Mouse (Mus musculus) lung, embryonic 14.5 days (tissue): ENCODE measurements at regions not wholly inside any gene's neighbourhood (a gene's known extent, or its start where the extent isn't known, plus 50 kb on each side); places are given as distances from the start of the nearest gene placed in this dataset.

Source experiments
- ATAC-seq: fragments of 200-750 bp; cut with Nextera tagmentation; 2 replicates; pipeline ENCODE4 v1.8.0; 2017; ENCODE audit warnings: mild to moderate bottlenecking, moderate TSS enrichment, moderate library complexity; ENCODE audit not compliant: insufficient read depth
- DNase-seq: peaks from one replicate; pipeline ENCODE4 v3.0.0-alpha.2; 2015
- H3K27ac ChIP-seq: fragments of 300-500 bp; sonication (generic); 2 replicates; pipeline ENCODE4 v1.5.1; 2014; ENCODE audit warnings: low read depth, mild to moderate bottlenecking, moderate library complexity
- H3K27me3 ChIP-seq: fragments of 300-500 bp; sonication (generic); 2 replicates; pipeline ENCODE4 v1.6.1; 2014; ENCODE audit warnings: low read length, control low read depth; ENCODE audit not compliant: insufficient read depth
- H3K36me3 ChIP-seq: fragments of 300-500 bp; sonication (generic); 2 replicates; pipeline ENCODE4 v1.6.1; 2014; ENCODE audit warnings: control low read depth; ENCODE audit not compliant: insufficient read depth
- H3K4me1 ChIP-seq: fragments of 300-500 bp; sonication (generic); 2 replicates; pipeline ENCODE4 v1.6.1; 2014; ENCODE audit warnings: antibody characterized with exemption, control low read depth; ENCODE audit not compliant: insufficient read depth
- H3K4me2 ChIP-seq: fragments of 300-500 bp; sonication (generic); 2 replicates; pipeline ENCODE4 v1.6.1; 2014; ENCODE audit warnings: mild to moderate bottlenecking
- H3K4me3 ChIP-seq: fragments of 300-500 bp; sonication (generic); 2 replicates; pipeline ENCODE4 v1.5.1; 2014; ENCODE audit warnings: low read depth, low read length
- H3K9ac ChIP-seq: fragments of 300-500 bp; sonication (generic); 2 replicates; pipeline ENCODE4 v1.6.1; 2014
- H3K9me3 ChIP-seq: fragments of 300-500 bp; sonication (generic); 2 replicates; pipeline ENCODE4 v1.6.1; 2016; ENCODE audit warnings: low read depth, low read length, control low read depth
- CTCF ChIP-seq: IDR thresholded peaks from 2 replicates; pipeline ENCODE4 v1.5.1; 2016; ENCODE audit warnings: antibody characterized with exemption, low read depth
- WGBS: fragments of 180-500 bp; shearing (Covaris S2); extraction: QIAGEN DNeasy Blood & Tissue Kit; methylation state at CpG from one replicate; pipeline ENCODE4 v1.1.7; 2014; 5-methylcytosine and 5-hydroxymethylcytosine counted together

GRCm38 (mm10) chr9:116350804-116351547 is 175.8 kb upstream of the Tgfbr2 start:
- Histone ChIP-seq H3K36me3 (no peaks in the 10 kb centered on the region), H3K9me3 (no peaks in the 10 kb centered on the region), H3K4me1 (peaks cover 3% of the 10 kb centered on the region; the same call in 1 of the 2 replicates), H3K9ac (no peak overlapping the region), H3K4me3 (no peak overlapping the region), H3K4me2 (no peak overlapping the region), H3K27ac (peak overlapping the region; percentile 48; the same call in 1 of the 2 replicates), H3K27me3 (no peaks in the 10 kb centered on the region)
- DNase-seq (peak; percentile 88), ATAC-seq (peak; percentile 67)
- no peak for TF ChIP-seq CTCF
- WGBS, result 34% methylated on average over 10 of the region's 10 CpGs

GRCm38 (mm10) chr9:116347021-116347420 is 171.9 kb upstream of the Tgfbr2 start:
- DNase-seq (no peak), ATAC-seq (no peak)
- Histone ChIP-seq H3K27ac (no peak overlapping the region), H3K4me1 (peaks cover 6% of the 10 kb centered on the region; the same call in 1 of the 2 replicates), H3K27me3 (no peaks in the 10 kb centered on the region), H3K4me2 (no peak overlapping the region), H3K4me3 (no peak overlapping the region), H3K9me3 (no peaks in the 10 kb centered on the region), H3K9ac (no peak overlapping the region), H3K36me3 (no peaks in the 10 kb centered on the region)
- 80% methylated on average over 8 of the region's 8 CpGs for WGBS
- no peak for TF ChIP-seq CTCF

GRCm38 (mm10) chr9:116346495-116346894 is 171.3 kb upstream of the Tgfbr2 start:
- Histone ChIP-seq H3K9ac (no peak overlapping the region), H3K27ac (no peak overlapping the region), H3K9me3 (no peaks in the 10 kb centered on the region), H3K4me3 (no peak overlapping the region), H3K4me2 (no peak overlapping the region), H3K4me1 (peaks cover 5% of the 10 kb centered on the region; the same call in 1 of the 2 replicates), H3K36me3 (no peaks in the 10 kb centered on the region), H3K27me3 (no peaks in the 10 kb centered on the region)
- ATAC-seq (no peak), DNase-seq (no peak)
- WGBS, result 87% methylated on average over 7 of the region's 7 CpGs
- no peak for TF ChIP-seq CTCF

- Histone ChIP-seq H3K36me3 (no peaks in the 10 kb centered on the region), H3K9ac (no peak overlapping the region), H3K27me3 (no peaks in the 10 kb centered on the region), H3K9me3 (0 out of 2 replicates have a peak, but pooled peaks cover 3% of the 10 kb centered on the region), H3K27ac (no peak overlapping the region; the same call in 1 of the 2 replicates), H3K4me1 (0 out of 2 replicates have a peak, but pooled peaks cover 3% of the 10 kb centered on the region), H3K4me3 (no peak overlapping the region), H3K4me2 (no peak overlapping the region)
- TF ChIP-seq CTCF, result no peak
- WGBS, result 76% methylated on average over 3 of the region's 3 CpGs
- no peak for ATAC-seq
- DNase-seq, result no peak
Observed at GRCm38 (mm10) chr9:116343086-116343481, 167.9 kb upstream of the Tgfbr2 start.

- DNase-seq, result peak; percentile 32
- Histone ChIP-seq H3K27ac (no peak overlapping the region; the same call in 1 of the 2 replicates), H3K9me3 (0 out of 2 replicates have a peak, but pooled peaks cover 3% of the 10 kb centered on the region), H3K4me3 (no peak overlapping the region), H3K27me3 (no peaks in the 10 kb centered on the region), H3K9ac (no peak overlapping the region), H3K36me3 (no peaks in the 10 kb centered on the region), H3K4me2 (no peak overlapping the region), H3K4me1 (0 out of 2 replicates have a peak, but pooled peaks cover 3% of the 10 kb centered on the region)
- no peak for ATAC-seq
- TF ChIP-seq CTCF, result no peak
- WGBS, result 46% methylated on average over 8 of the region's 8 CpGs
Observed at GRCm38 (mm10) chr9:116342446-116343085, 167.4 kb upstream of the Tgfbr2 start.

- TF ChIP-seq CTCF, result no peak
- H3K36me3 ChIP-seq, result no peaks in the 10 kb centered on the region
- H3K4me2 ChIP-seq, result no peak overlapping the region
- no peaks in the 10 kb centered on the region for H3K27me3 ChIP-seq
- H3K4me3 ChIP-seq, result no peak overlapping the region
- no peak overlapping the region for H3K9ac ChIP-seq
- no peak overlapping the region for H3K27ac ChIP-seq
- no peak for DNase-seq
- 0 out of 2 replicates have a peak, but pooled peaks cover 3% of the 10 kb centered on the region for H3K9me3 ChIP-seq
- WGBS, result 75% methylated on average over 4 of the region's 4 CpGs
- no peak for ATAC-seq
- H3K4me1 ChIP-seq, result 0 out of 2 replicates have a peak, but pooled peaks cover 3% of the 10 kb centered on the region
Observed at GRCm38 (mm10) chr9:116342009-116342408, 166.8 kb upstream of the Tgfbr2 start.

GRCm38 (mm10) chr9:116340952-116341351 is 165.8 kb upstream of the Tgfbr2 start:
- no peaks in the 10 kb centered on the region for H3K36me3 ChIP-seq
- H3K27me3 ChIP-seq, result no peaks in the 10 kb centered on the region
- no peak overlapping the region for H3K27ac ChIP-seq
- no peak overlapping the region for H3K9ac ChIP-seq
- TF ChIP-seq CTCF, result peak; percentile 54
- ATAC-seq (no peak), DNase-seq (peak; percentile 56)
- H3K4me2 ChIP-seq, result no peak overlapping the region
- H3K4me1 ChIP-seq, result 0 out of 2 replicates have a peak, but pooled peaks cover 3% of the 10 kb centered on the region
- H3K9me3 ChIP-seq, result 0 out of 2 replicates have a peak, but pooled peaks cover 3% of the 10 kb centered on the region
- H3K4me3 ChIP-seq, result no peak overlapping the region
